Mouse (Mus musculus): ENCODE measurements around the gene Atm.

Gene Atm

DNA sequence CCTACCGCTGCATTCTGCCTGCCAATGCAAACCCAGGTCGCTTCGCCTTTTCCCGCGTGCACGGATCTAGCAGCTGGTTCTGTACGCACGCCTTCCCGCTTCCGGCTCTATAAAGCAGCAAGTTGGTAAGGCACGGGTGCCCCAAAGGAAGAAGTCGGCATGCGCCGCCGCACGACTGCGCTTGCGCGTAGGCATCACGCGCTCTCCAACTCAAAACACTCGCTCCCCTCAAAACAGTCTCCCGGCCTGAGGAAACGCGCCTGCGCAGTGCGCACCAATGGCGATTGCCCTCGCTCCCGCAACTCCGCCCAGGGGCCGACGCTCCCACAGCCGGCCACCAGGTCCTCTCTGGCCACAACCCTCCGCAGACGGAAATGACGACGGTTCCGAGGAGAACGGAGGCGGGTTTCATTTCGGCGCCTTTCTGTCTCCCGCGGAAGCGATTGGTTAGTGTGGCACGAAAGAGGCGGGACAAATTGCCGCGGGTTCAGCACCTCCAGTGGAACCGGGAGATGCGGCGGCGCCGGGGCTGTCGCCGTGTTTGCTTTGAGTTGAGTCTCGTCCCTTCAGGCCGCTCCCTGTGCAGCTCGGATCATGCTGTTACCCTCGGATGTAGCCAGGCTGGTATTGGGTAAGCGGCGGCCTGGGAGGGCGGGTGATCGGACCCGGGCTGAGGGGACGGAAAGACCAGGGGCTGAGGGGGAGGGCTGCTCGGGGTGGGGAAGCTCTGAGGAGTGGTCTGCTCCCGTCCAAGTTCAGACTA, at the start of gene Atm, which contains the start of gene Npat:
TSS of gene Atm (minus strand) at position 183 of the 763 bp plus-strand sequence.
TSS of gene Npat (plus strand) at position 490 of the 763 bp plus-strand sequence.
- DNase-seq (ENCODE audit: inconsistent age in 2 of 2, low spot score in 1 of 2), result peak; percentile 100

DNA sequence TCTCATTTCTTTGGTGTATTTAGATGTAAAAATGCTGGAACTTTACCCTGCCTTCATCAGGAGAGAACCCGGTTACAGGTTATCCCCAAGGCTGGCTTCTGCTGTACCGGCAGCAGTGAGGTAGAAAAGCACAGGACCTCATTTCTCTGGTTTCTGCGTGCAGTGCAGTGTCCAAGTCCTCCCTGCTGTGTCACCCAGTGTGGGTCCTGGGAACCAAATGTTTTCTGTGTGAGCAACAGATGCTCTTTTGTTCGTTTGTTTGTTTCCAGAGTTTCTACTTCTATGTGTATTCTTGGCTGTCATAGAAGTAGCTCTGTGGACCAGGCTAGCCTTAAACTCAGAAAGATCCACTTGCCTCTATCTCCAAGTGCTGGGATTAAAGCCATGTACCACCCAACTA, 45.3 kb upstream of the Atm start:
- no peak for DNase-seq (ENCODE audit: inconsistent age in 2 of 2, low spot score in 1 of 2)

DNA sequence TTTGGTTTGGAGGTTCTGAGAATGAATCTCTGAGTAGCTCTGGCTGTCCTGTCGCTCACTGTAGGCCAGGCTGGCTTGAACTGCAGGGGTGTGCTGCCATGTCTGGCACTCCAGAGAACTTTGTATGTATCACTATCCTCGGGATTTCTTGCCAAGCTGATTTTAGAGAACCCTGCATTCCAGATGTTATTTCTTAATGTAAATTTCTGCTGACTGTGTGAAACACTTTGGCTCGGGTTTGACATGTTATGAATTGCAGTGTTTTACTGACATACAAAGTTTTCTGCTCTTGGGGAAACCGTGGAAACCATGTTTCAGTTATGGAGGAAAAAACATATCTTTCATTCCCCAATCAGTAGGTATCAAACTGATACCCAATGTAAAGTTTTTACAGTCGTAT, 39.2 kb upstream of the Atm start:
- DNase-seq (ENCODE audit: inconsistent age in 2 of 2, low spot score in 1 of 2), result no peak

DNA sequence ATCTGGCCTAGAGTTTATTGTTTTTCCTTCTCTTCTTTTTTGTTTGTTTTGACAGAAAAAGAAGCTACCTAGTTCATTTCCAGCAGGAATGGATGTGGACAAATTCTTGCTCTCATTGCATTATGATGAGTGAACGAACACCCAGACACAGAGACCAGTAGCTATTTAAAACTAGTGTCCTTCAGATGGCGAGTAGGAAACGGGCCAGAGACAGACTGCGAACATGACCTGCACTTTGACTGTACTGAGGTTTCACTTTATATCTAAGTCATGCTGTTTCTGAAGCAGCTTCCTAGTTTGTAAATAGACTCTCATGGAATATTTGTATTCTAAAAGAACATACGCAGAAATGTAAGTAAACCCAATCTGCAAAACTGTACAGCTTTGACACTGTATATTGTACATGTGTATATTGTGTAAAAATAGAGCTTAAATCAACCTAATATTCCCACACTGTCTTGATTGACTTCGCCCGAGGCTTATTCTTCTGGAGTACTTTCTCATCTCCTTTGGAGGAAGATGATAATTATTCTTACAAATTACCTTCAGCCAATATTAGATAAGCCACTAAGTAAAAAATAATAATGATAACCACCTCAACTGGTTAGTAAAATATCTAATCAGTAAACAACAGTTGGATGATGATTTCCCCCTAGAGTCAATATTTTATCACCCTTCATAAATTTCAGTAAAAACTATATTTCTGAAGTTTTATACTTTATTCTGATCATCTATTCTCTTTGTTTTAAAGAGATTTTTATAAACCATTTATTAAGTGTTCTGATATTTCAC, 36.2 kb upstream of the Atm start:
- no peak for DNase-seq (ENCODE audit: inconsistent age in 2 of 2, low spot score in 1 of 2)

DNA sequence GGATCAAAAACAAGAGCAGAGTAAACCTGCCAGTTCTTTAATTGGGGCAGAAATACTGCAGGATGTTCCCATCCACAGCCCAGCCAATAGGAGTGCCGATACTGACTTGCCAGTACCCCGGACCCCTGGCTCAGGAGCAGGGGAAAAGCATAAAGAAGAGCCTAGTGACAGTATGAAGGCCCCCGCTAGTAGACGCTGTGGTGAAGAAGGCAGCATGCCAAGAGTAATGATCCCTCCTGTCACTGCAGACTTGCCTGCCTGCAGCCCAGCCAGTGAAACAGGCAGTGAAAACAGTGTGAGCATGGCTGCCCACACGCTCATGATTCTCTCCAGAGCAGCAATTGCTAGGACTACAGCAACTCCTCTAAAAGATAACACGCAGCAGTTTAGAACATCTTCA, 34.1 kb upstream of the Atm start:
- DNase-seq (ENCODE audit: inconsistent age in 2 of 2, low spot score in 1 of 2), result no peak

DNA sequence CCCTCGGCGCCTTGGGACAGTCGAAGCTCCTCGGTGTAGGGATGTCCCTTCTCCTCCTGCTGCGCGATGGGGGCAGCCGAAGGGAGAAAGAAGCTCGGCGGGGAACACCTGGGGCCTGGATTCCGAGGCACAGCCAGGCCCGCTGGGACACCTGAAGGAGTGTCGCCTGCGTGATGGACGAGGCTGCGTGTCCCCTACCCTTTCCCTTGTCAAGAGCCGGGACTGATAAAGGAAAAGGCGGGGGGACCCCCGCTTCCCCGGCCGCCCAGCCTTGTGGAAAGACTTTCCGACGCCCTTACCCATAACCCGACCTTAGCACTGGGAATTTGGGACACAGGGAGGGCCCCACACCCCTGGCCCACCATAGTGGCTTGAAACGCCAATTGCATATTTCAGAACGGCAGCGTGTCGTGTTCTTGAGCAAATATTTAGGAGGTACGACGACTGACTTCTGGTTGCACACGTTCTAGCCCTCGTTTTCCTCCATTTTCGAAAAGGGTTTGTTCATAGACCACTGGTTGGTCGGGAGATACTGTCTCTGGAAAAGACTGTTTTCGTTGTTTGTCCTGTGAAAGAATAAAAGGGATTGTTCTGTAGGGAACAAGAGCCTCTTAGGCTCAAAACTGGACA, 911 bp upstream of the Atm start:
- DNase-seq (ENCODE audit: inconsistent age in 2 of 2, low spot score in 1 of 2), result no peak

DNA sequence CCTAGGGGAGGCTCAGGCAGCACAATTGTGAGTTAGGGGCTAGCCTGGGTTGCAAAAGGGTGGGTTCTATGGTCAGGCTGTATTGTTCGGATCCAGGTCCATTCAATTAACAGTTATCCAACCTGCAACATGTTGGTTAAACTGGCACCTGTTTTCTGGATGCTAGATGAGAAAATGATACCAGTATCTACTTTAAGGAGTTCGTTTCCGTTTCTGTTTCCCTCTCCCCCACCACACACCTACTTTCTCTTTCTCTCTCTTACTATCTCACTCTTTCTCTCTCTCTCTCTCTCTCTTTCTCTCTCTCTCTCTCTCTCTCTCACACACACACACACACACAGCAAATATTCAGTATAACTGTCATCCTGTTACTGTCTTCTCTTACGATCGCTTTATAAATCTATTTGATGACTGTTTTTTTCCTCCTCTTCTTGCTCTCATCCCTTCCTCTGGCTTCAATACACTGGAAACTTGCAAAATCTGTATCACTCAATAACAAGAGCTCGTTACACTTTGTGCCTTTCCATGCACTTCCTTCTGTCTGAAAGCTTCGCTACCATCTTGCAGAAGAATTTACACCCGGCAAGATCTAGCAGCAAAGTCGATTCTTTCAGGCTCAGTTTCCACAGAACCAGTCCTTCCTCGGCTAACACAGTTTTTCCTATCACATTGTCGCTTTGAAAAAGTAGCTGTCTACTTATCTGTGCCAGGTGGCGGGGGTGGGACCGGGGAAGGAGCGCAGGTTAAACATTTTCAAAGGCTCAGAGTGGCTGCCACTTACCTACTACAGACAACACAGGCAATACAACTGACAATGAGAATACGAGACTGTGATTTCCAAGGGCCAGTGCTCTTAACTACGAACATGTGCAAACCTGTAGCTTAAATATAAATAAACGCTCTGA, 872 bp downstream of the Atm start:
- peak in 1 of 2 experiments; percentile 60 for DNase-seq (ENCODE audit: inconsistent age in 2 of 2, low spot score in 1 of 2)

DNA sequence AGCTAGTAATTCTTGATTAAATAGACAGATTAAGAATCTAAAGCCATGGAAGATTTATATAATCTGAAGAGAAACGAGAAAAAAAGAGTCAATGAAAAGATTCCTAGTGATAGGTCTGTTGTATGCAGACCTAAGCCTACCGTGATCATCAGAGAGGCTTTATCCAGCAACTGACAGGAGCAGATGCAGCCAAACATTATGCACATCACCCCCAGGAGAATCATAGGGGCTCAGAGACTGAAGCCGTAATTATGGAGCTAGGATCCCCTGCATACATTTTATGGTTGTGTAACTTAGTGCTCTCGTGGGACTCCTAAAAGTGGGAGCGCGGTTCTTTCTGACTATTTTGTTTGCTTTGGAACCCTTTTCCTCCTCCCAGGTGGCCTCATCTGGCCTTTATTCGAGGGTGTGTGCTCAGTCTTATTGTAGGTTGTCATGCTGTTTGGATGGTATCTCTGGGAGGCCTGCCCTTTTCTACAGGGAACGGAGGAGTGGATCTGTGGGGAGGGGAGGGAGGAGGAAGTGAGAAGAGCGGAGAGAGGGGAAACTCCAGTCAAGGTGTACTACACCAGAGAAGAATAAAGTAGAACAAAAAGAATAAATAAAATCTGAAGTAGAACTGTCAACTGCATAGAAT, 19.0 kb downstream of the Atm start:
- no peak for DNase-seq (ENCODE audit: inconsistent age in 2 of 2, low spot score in 1 of 2)

DNA sequence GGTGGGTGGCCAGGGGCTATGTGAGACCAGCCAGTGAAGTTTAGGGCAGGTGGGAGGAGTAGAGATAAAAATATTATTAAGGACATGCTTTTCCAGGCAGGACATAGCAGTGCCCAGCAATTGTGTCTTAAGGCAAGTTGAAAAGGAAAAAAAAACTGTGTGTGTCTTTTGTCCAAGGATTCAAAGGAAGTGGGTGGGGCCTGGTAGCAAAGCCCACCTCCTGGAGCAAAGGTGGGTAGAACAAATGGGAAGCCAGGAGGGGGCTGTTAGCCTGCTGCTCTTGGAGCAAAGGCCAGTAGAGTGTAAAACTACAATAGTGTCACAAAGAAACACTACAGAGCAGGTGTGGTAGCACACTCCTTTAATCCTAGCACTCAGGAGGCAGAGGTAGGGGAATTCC, 22.4 kb downstream of the Atm start:
- DNase-seq (ENCODE audit: inconsistent age in 2 of 2, low spot score in 1 of 2), result no peak

DNA sequence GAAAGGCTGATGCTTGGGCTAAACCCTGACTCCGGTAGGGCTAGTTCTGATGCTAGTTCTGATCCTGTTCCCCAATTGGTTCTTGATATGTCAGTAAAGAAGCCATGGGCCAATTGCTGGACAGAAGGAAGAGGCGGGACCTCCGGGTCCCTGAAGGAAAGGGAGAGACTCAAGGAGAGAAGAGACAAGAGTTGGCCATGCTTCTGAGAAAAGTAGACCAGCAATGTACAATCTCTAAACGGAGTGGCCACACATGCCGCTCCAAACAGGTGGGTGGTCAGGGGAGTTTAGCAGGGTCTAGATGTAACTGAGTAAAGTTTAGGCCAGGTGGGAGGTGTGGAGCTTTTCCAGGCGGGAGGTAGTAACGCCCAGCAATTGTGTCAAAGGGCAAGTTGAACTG, 28.5 kb downstream of the Atm start:
- peak; percentile 2 to 37 for DNase-seq (ENCODE audit: inconsistent age in 2 of 2, low spot score in 1 of 2)

DNA sequence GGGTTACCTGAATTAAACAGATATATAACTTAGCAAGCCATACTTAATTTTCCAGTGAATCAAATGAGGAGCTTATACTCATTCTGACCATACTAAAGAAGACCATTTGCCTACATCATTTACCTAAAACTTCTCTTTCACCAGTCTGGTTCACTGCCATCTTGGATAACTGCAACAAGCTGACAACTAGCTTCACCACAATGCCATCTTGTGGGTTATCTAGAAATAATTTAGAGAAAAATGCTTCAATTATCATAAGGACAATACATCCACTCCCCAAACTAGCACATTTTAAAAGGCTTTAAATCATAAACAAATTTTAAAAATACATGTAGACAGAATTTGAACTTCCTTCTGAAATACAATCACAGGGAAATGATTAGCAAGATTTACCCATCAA, 50.7 kb downstream of the Atm start:
- no peak for DNase-seq (ENCODE audit: inconsistent age in 2 of 2, low spot score in 1 of 2)

DNA sequence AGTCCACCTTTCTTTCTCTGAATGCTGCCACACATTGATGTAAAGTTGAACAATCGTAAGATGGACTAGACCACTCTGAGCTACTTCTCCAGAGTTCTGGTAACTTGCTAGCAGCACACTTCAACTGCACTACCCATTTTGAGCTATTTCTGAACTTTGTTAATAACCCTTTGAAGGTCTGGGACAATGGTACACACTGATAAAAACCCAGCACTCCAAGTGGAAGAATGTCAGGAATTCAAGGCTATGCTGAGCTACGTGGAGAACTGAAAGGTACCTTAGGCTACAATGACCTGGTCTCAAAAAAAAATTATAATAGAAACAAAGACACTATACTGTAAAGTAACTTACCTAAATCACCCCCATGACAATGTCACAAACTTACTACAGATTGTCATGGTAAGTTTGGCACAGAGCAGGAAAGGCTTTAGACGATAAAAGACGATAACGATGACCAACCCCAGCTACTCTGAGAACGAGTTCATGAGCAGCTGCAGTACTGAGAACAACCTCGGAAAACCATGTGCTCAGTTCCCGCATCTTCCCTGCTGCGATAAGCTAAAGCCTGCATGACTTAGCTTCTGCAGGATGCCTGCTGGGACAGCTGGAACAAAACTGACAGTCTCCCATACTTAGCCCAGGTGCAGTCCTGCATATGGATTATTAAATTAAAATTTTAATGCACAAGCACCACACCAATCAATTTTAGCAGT, 63.6 kb downstream of the Atm start:
- no peak for DNase-seq (ENCODE audit: inconsistent age in 2 of 2, low spot score in 1 of 2)

DNA sequence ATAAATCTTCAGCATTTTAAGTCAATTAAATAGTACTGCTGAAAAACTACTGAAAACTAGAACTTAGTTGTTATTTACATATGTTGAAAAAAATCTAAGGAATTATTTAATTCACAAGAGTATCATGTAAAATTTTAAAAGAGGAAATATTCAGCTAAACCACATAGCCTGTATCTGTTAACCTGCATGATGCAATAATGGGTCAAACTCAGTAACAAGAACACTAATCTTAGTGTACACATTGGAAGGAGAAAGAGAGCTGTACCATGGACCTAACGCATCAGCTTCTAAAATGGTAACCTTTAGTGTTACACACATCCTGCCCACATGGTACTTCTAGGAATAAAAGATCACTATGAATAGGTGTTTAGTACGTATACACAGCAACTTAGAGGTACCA, 84.5 kb downstream of the Atm start:
- DNase-seq (ENCODE audit: inconsistent age in 2 of 2, low spot score in 1 of 2), result no peak

DNA sequence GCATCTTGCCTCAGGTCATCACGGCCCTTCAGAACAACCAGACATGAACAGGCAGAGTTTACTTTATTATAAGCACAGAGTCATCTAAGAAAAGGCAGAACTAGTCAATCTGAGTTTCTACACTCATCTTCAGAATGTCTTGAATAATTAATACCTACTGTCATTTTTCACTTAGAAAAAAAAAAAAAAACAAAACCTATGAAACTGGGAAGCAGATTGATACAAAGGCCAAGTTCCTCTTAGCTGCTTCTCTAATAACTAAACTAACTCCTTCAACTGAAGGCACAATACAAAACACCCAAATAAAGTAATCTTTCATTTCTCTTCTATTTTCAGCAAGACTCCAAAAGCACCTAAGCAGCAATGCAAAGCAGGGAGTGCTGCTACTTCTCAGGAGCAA, 85.9 kb downstream of the Atm start:
- DNase-seq (ENCODE audit: inconsistent age in 2 of 2, low spot score in 1 of 2), result no peak

DNA sequence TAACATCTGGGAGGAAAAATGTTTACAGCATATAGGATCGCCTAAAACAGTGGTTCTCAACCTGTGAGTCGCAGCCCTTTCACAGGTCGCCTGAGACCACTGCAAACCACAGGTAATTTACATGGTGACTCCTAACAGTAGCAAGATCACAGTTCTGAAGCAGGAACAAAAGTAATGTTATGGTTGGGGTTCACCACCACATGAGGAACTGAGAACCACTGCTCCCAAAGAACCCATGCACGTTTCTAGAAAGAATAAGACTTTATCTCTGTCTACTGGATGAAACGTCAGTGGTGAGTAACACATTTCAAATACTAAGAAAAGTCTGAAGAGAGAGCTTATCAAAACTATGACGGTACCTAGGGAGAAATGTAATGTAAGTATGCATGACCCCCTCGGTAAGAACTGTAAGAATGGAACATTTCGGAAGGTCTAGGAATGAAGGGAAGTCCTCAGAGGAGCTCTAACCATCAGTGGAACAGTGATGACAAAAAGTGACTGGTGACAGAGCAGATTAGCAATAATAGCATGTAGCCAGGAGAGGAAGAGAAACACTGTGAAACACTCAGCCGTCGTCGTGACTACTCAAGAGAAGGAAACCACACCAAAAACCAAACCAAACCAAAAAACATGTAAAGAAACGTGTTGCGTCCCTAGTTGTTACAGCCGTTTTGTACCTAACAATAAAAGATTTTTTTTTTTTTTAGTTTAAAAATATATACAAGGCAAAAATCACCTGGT, 100.5 kb downstream of the Atm start:
- DNase-seq (ENCODE audit: inconsistent age in 2 of 2, low spot score in 1 of 2), result no peak

DNA sequence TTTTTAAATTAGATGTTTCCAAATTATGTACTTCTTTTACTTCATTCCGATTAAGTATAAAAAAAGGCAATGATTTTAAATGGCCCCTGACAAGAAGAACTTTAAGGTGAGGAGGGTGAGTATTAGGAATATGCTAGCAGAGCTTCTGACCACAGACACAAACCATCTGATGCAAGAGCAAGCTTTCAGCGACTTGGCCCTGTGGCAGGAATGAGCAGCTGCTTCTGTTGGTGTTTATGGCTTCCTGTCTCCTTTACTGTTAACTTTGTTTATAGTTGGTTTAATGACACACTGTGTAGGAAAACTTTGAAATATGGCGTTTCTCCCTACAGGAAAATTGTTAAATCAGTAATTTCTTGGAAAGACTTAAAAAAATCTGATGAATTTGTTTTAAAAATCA, 108.9 kb downstream of the Atm start:
- no peak for DNase-seq (ENCODE audit: inconsistent age in 2 of 2, low spot score in 1 of 2)

DNA sequence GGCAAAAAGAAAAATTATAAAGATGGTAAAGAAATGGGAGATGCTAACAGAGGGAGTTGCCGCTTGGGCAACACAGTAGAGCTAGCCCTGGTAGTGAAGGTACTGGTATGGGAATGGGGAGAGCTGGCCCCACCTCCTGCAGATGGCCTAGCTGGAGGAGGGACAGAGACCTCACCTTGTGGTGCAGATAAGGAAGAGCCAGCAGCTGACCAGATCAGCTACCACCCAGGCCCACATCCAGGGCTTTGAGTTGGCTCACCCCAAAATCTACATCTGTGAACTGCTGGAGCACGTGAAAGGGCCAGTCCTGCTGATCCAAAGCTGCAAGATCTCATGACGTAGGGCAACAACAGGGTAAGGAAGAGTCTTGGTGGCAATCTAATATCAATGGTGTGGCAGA, 109.8 kb downstream of the Atm start:
- DNase-seq (ENCODE audit: inconsistent age in 2 of 2, low spot score in 1 of 2), result no peak

DNA sequence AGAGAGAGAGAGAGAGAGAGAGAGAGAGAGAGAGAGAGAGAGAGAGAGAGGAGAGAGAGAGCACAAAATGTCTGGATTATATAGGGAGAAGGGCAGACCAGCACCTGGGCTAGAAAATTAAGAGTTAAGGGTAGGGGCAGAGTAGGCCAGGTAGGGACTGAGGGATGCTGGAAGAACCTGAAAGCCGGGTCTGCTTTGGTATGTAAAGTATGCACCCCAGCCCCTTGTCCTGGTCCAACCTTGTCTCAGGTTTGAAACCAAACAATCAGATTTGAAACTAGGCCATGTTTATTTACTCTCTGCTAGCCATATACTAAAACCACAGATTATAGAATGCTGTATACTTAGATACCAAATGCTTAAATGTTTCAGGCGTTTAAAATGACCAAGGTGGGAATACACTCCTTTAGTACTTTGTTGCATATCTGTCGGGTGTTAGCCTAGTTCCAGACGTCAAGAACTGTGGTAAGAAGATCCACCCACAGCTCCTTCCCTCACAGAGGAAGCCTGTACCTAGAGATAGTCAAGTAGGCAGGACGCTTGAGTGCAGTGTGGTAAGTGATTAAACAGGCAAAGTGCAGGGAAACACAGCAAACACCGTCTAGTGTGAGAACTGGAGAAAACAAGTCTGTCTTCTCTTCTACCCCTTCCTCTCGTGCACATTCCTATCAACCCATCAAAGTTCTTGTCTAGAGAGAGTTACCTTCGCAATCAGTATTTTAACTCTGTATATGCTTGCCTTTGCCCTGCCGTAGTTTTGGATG, 114.2 kb downstream of the Atm start:
- no peak for DNase-seq (ENCODE audit: inconsistent age in 2 of 2, low spot score in 1 of 2)

All from adrenal gland, adult (tissue).